Mouse (Mus musculus): ENCODE data around the gene Srrm2.
A peak's percentile ranks its signal among the peaks of the same experiment; 100 is the strongest.

Srrm2 gene

GRCm38 (mm10) chr17:23745301-23746251 is 44.8 kb upstream of the Srrm2 start, which contains the start of gene Kremen2:
TSS of gene Kremen2 (minus strand) at chr17:23745833.
- Histone ChIP-seq H3K9me3 (ENCODE audit: low read length) (no peaks in the 10 kb centered on the region), H3K4me1 (replicated peaks; ENCODE audit: low read depth, low read length) (peaks cover 69% of the 10 kb centered on the region), H3K4me3 (replicated peaks; ENCODE audit: low read length) (peak within 1 kb of the TSS; percentile 80), H3K36me3 (ENCODE audit: insufficient read depth, low read length) (no peaks in the 10 kb centered on the region), H3K27me3 (ENCODE audit: insufficient read depth, low read length) (peaks cover 76% of the 10 kb centered on the region)
- TF ChIP-seq CTCF (conservative IDR thresholded peaks at IDR 0.05; ENCODE audit: low read length) (no peak), NANOG (IDR thresholded peaks at IDR 0.05; ENCODE audit: borderline replicate concordance, low read length) (no peak), POU5F1 (IDR thresholded peaks at IDR 0.05; ENCODE audit: borderline replicate concordance, low read length) (no peak)

- Histone ChIP-seq H3K9me3 (ENCODE audit: low read length) (no peaks in the 10 kb centered on the region), H3K4me1 (replicated peaks; ENCODE audit: low read depth, low read length) (peaks cover 63% of the 10 kb centered on the region), H3K4me3 (replicated peaks; ENCODE audit: low read length) (peak overlapping the region; percentile 58), H3K27me3 (ENCODE audit: insufficient read depth, low read length) (peaks cover 68% of the 10 kb centered on the region), H3K36me3 (ENCODE audit: insufficient read depth, low read length) (no peaks in the 10 kb centered on the region)
- TF ChIP-seq NANOG (IDR thresholded peaks at IDR 0.05; ENCODE audit: borderline replicate concordance, low read length), result no peak
- TF ChIP-seq POU5F1 (IDR thresholded peaks at IDR 0.05; ENCODE audit: borderline replicate concordance, low read length), result no peak
- no peak; the same call in 1 of the 2 replicates for TF ChIP-seq CTCF (conservative IDR thresholded peaks at IDR 0.05; ENCODE audit: low read length)
Measured at GRCm38 (mm10) chr17:23746311-23746710, 44.0 kb upstream of the Srrm2 start.

- Histone ChIP-seq H3K4me1 (replicated peaks; ENCODE audit: low read depth, low read length) (peaks cover 59% of the 10 kb centered on the region), H3K36me3 (ENCODE audit: insufficient read depth, low read length) (no peaks in the 10 kb centered on the region), H3K9me3 (ENCODE audit: low read length) (no peaks in the 10 kb centered on the region), H3K4me3 (replicated peaks; ENCODE audit: low read length) (0 out of 2 replicates have a peak overlapping the region, but pooled peaks have one; percentile 58), H3K27me3 (ENCODE audit: insufficient read depth, low read length) (peaks cover 64% of the 10 kb centered on the region)
- TF ChIP-seq NANOG (IDR thresholded peaks at IDR 0.05; ENCODE audit: borderline replicate concordance, low read length), result no peak
- TF ChIP-seq POU5F1 (IDR thresholded peaks at IDR 0.05; ENCODE audit: borderline replicate concordance, low read length), result no peak
- TF ChIP-seq CTCF (conservative IDR thresholded peaks at IDR 0.05; ENCODE audit: low read length), result no peak
Measured at GRCm38 (mm10) chr17:23746767-23747166, 43.6 kb upstream of the Srrm2 start.

GRCm38 (mm10) chr17:23747471-23747870 is 42.9 kb upstream of the Srrm2 start:
- H3K27me3 ChIP-seq (ENCODE audit: insufficient read depth, low read length), result peaks cover 57% of the 10 kb centered on the region
- no peak for TF ChIP-seq POU5F1 (IDR thresholded peaks at IDR 0.05; ENCODE audit: borderline replicate concordance, low read length)
- no peak for TF ChIP-seq CTCF (conservative IDR thresholded peaks at IDR 0.05; ENCODE audit: low read length)
- no peak for TF ChIP-seq NANOG (IDR thresholded peaks at IDR 0.05; ENCODE audit: borderline replicate concordance, low read length)
- H3K9me3 ChIP-seq (ENCODE audit: low read length), result no peaks in the 10 kb centered on the region
- no peak overlapping the region for H3K4me3 ChIP-seq (replicated peaks; ENCODE audit: low read length)
- H3K36me3 ChIP-seq (ENCODE audit: insufficient read depth, low read length), result peaks cover under 1% of the 10 kb centered on the region; the same call in 1 of the 2 replicates
- peaks cover 53% of the 10 kb centered on the region for H3K4me1 ChIP-seq (replicated peaks; ENCODE audit: low read depth, low read length)

GRCm38 (mm10) chr17:23748026-23748425 is 42.3 kb upstream of the Srrm2 start:
- H3K9me3 ChIP-seq (ENCODE audit: low read length), result no peaks in the 10 kb centered on the region

GRCm38 (mm10) chr17:23748631-23749391 is 41.5 kb upstream of the Srrm2 start:
- Histone ChIP-seq H3K27me3 (ENCODE audit: insufficient read depth, low read length) (peaks cover 43% of the 10 kb centered on the region), H3K4me3 (replicated peaks; ENCODE audit: low read length) (no peak overlapping the region), H3K4me1 (replicated peaks; ENCODE audit: low read depth, low read length) (peaks cover 43% of the 10 kb centered on the region), H3K9me3 (ENCODE audit: low read length) (no peaks in the 10 kb centered on the region), H3K36me3 (ENCODE audit: insufficient read depth, low read length) (peaks cover 13% of the 10 kb centered on the region)
- TF ChIP-seq NANOG (IDR thresholded peaks at IDR 0.05; ENCODE audit: borderline replicate concordance, low read length), result no peak
- peak; percentile 63 for TF ChIP-seq CTCF (conservative IDR thresholded peaks at IDR 0.05; ENCODE audit: low read length)
- TF ChIP-seq POU5F1 (IDR thresholded peaks at IDR 0.05; ENCODE audit: borderline replicate concordance, low read length), result no peak

More at GRCm38 (mm10) chr17:23748026-23748425, 42.3 kb upstream of the Srrm2 start:
- Histone ChIP-seq H3K27me3 (ENCODE audit: insufficient read depth, low read length) (peaks cover 51% of the 10 kb centered on the region), H3K4me3 (replicated peaks; ENCODE audit: low read length) (no peak overlapping the region), H3K4me1 (replicated peaks; ENCODE audit: low read depth, low read length) (peaks cover 48% of the 10 kb centered on the region), H3K36me3 (ENCODE audit: insufficient read depth, low read length) (peaks cover 6% of the 10 kb centered on the region)
- TF ChIP-seq CTCF (conservative IDR thresholded peaks at IDR 0.05; ENCODE audit: low read length) (no peak), NANOG (IDR thresholded peaks at IDR 0.05; ENCODE audit: borderline replicate concordance, low read length) (no peak), POU5F1 (IDR thresholded peaks at IDR 0.05; ENCODE audit: borderline replicate concordance, low read length) (no peak)

- peaks cover 37% of the 10 kb centered on the region for H3K4me1 ChIP-seq (replicated peaks; ENCODE audit: low read depth, low read length)
Measured at GRCm38 (mm10) chr17:23749400-23750191, 40.7 kb upstream of the Srrm2 start.

More at GRCm38 (mm10) chr17:23749400-23750191, 40.7 kb upstream of the Srrm2 start:
- Histone ChIP-seq H3K9me3 (ENCODE audit: low read length) (no peaks in the 10 kb centered on the region), H3K36me3 (ENCODE audit: insufficient read depth, low read length) (peaks cover 20% of the 10 kb centered on the region), H3K4me3 (replicated peaks; ENCODE audit: low read length) (no peak overlapping the region), H3K27me3 (ENCODE audit: insufficient read depth, low read length) (peaks cover 36% of the 10 kb centered on the region)
- no peak for TF ChIP-seq NANOG (IDR thresholded peaks at IDR 0.05; ENCODE audit: borderline replicate concordance, low read length)
- TF ChIP-seq CTCF (conservative IDR thresholded peaks at IDR 0.05; ENCODE audit: low read length), result no peak
- no peak for TF ChIP-seq POU5F1 (IDR thresholded peaks at IDR 0.05; ENCODE audit: borderline replicate concordance, low read length)
